Mouse (Mus musculus) midbrain, embryonic 15.5 days (tissue): ENCODE results near the gene Gp9. TPM values are rescaled to one million over a fixed set of nuclear protein-coding genes. Genes with fewer than 3 reads are reported as not detected.

ENCODE experiments used
- ATAC-seq: fragments of 200-750 bp; cut with Nextera tagmentation; replicated peaks from 2 replicates; pipeline ENCODE4 v1.8.0; 2017; ENCODE audit warnings: moderate TSS enrichment
- H3K27ac ChIP-seq: fragments of 300-500 bp; sonication (generic); 2 replicates; pipeline ENCODE4 v1.5.1; 2015; ENCODE audit warnings: mild to moderate bottlenecking, inconsistent platforms
- H3K27me3 ChIP-seq: fragments of 300-500 bp; sonication (generic); replicated peaks from 2 replicates; pipeline ENCODE4 v1.6.1; 2015; ENCODE audit warnings: inconsistent platforms
- H3K36me3 ChIP-seq: fragments of 300-500 bp; sonication (generic); replicated peaks from 2 replicates; pipeline ENCODE4 v1.6.1; 2015; ENCODE audit warnings: inconsistent platforms
- H3K4me1 ChIP-seq: fragments of 300-500 bp; sonication (generic); 2 replicates; pipeline ENCODE4 v1.6.1; 2015; ENCODE audit warnings: inconsistent platforms
- H3K4me2 ChIP-seq: fragments of 300-500 bp; sonication (generic); 2 replicates; pipeline ENCODE4 v1.6.1; 2015; ENCODE audit warnings: inconsistent platforms, mild to moderate bottlenecking, moderate library complexity
- H3K4me3 ChIP-seq: fragments of 300-500 bp; sonication (generic); 2 replicates; pipeline ENCODE4 v1.5.1; 2015; ENCODE audit warnings: mild to moderate bottlenecking, inconsistent platforms
- H3K9ac ChIP-seq: fragments of 300-500 bp; sonication (generic); 2 replicates; pipeline ENCODE4 v1.6.1; 2015; ENCODE audit warnings: mild to moderate bottlenecking, inconsistent platforms
- H3K9me3 ChIP-seq: fragments of 300-500 bp; sonication (generic); 2 replicates; pipeline ENCODE4 v1.6.1; 2016; ENCODE audit warnings: inconsistent platforms
- WGBS: fragments of 180-500 bp; shearing (Covaris S2); methylation state at CpG from one replicate; pipeline ENCODE4 v1.1.7; 2015; ENCODE audit warnings: mixed read lengths; 5-methylcytosine and 5-hydroxymethylcytosine counted together
- polyA plus RNA-seq: library from polyadenylated mRNA; unstranded; fragments of >200 nt; fragmentation: Nextera tagmentation; extraction: Ambion mirVana; gene quantifications from 2 replicates; pipeline ENCODE4 v1.2.1, GENCODE M21; 2015

Gp9 gene
- polyA plus RNA-seq, result 0.93 and 1.0 TPM in 2 replicates

DNA sequence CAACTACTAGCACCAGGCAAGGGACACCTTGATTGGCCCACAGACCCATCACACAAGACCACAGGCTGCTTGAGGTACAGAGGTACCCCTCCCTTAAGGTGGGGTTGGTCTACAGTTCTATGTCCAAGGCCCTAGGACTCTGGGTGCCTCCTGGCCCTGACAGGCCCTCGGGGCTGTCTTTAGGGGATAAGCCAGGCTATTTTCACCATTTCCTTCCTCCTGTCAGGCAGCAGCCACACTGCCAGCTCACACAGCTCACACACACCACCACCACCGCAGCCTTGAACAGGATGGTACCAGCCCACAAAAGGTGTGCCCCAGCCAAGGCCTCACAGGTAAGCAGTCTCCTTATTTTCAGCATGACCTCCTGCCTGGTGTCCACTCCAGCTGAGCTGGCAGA, at the start of gene Gp9:
Gp9 (plus strand) TSS at position 231 of the 400 bp plus-strand sequence.
- WGBS, result 74% methylated on average over 2 of the region's 2 CpGs
- Histone ChIP-seq H3K27ac (no peak within 1 kb of the TSS), H3K27me3 (no peaks in the 10 kb centered on the region), H3K4me3 (no peak within 1 kb of the TSS), H3K4me1 (no peaks in the 10 kb centered on the region), H3K9me3 (no peaks in the 10 kb centered on the region), H3K36me3 (no peaks in the 10 kb centered on the region), H3K9ac (no peak within 1 kb of the TSS), H3K4me2 (no peak within 1 kb of the TSS)
- ATAC-seq, result no peak

GRCm38 (mm10) chr6:87728102-87728501, 49.8 kb upstream of the Gp9 start:
- Histone ChIP-seq H3K4me3 (no peak overlapping the region), H3K9ac (no peak overlapping the region), H3K4me2 (no peak overlapping the region), H3K36me3 (no peaks in the 10 kb centered on the region), H3K27ac (no peak overlapping the region), H3K27me3 (peaks cover 22% of the 10 kb centered on the region), H3K4me1 (peaks cover 24% of the 10 kb centered on the region), H3K9me3 (no peaks in the 10 kb centered on the region)
- ATAC-seq, result no peak
- 79% methylated on average over 3 of the region's 3 CpGs for WGBS

DNA sequence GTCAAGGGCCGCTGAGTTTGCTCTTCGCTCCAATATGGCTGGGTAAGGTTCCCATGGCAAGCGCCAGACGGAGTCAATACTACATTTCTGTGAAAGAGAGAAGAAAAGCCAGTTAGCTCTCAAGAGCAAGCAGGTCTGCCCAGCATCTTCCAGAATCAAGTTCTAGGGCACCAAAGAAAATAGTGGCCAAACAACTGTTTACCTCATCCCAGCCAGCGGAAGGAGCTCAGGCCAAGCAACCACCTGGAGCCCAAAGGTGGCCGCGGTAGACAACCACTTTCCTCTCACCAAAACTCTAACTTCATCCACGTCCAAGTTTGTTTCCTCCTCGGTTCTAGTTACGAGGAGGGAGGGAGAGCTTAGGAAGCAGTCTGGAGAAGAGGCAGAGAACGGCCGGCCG, 47.7 kb upstream of the Gp9 start:
- ATAC-seq, result no peak
- Histone ChIP-seq H3K9me3 (no peaks in the 10 kb centered on the region), H3K36me3 (no peaks in the 10 kb centered on the region), H3K9ac (peak overlapping the region; percentile 64), H3K4me3 (peak overlapping the region; percentile 62), H3K4me2 (peak overlapping the region; percentile 91), H3K27me3 (peaks cover 28% of the 10 kb centered on the region), H3K27ac (peak overlapping the region; percentile 77; the same call in 1 of the 2 replicates), H3K4me1 (peaks cover 28% of the 10 kb centered on the region)
- WGBS, result 18% methylated on average over 13 of the region's 13 CpGs

DNA sequence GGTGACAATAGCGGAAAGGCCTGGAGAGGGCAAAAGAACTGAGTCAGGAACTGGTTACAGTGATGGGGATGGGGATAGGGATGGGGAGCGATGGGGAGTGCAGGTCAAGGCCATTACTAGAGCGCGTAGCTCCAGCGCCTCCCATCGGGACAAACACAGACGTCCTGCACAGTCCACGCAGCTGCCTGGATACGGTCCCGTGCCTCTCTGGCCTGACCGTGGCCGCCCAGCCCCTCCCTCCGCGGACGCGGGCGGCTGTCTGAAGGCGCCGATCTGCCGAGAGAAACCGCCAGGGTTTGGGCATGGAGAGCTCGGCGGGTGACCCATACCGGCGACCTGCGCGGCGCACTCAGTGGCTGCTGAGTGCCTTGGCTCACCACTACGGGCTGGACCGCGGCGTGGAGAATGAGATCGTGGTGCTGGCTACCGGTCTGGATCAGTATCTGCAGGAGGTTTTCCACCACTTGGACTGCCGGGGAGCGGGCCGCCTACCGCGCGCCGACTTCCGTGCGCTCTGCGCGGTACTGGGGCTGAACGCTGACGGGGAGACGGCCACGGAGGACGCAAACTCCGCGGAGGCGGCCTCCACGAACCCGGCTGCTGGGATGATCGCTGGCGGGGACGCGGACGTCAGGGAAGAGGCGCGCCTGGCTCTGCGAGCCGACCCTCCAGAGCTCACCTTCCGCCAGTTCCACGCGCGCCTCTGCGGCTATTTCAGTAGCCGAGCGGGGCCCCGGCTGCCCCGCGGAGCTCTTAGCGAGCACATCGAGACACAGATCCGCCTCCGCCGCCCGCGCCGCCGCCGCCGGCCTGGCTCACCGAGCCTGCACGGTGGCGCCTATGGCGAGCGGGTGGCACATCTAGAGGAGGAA, 47.0 kb upstream of the Gp9 start, which contains the start of gene Efcc1:
Efcc1 (plus strand) TSS at position 279 of the 872 bp plus-strand sequence.
- Histone ChIP-seq H3K4me3 (peak within 1 kb of the TSS; percentile 62), H3K4me2 (peak within 1 kb of the TSS; percentile 91), H3K27me3 (peaks cover 28% of the 10 kb centered on the region), H3K9ac (peak within 1 kb of the TSS; percentile 64), H3K4me1 (peaks cover 28% of the 10 kb centered on the region), H3K27ac (peak within 1 kb of the TSS; percentile 77), H3K9me3 (no peaks in the 10 kb centered on the region), H3K36me3 (no peaks in the 10 kb centered on the region)
- ATAC-seq, result peak; percentile 77
- WGBS, result under 1% methylated on average over 87 of the region's 90 CpGs

DNA sequence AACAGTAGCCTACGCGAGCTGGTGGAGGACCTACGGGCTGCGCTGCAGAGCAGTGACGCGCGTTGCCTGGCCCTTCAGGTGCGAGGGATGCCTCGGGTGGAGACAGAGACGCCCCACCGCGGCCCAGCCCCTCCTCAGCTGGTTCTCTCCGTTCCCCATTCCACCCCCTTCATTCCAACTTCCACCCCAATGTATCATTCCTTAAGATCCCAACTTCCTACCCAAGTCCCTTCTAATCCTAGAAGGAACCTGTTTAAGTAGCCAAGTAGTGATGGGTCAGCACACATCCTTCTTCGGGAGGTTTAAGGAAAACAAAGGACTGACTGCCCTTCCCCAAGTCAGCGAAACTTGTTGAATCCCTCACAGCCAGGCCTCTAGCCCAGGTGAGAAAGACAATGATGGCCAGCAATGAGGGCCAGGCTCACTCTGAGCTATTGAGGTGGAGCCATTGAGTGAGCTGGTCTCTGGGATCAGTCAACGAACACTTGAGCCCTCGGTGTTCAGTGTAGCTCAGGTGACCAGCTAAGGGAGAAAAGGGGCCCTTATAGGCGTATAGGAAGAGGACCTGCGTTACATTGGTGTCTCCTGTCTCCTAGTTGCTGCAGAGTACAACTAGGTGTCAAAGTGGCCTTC, 46.3 kb upstream of the Gp9 start:
- Histone ChIP-seq H3K4me1 (peaks cover 28% of the 10 kb centered on the region), H3K27ac (peak overlapping the region; percentile 77), H3K9me3 (no peaks in the 10 kb centered on the region), H3K36me3 (no peaks in the 10 kb centered on the region), H3K4me3 (peak overlapping the region; percentile 62), H3K27me3 (peaks cover 28% of the 10 kb centered on the region), H3K4me2 (peak overlapping the region; percentile 91), H3K9ac (peak overlapping the region; percentile 64)
- ATAC-seq, result peak; percentile 59; the same call in 1 of the 2 replicates
- 2% methylated on average over 19 of the region's 19 CpGs for WGBS

DNA sequence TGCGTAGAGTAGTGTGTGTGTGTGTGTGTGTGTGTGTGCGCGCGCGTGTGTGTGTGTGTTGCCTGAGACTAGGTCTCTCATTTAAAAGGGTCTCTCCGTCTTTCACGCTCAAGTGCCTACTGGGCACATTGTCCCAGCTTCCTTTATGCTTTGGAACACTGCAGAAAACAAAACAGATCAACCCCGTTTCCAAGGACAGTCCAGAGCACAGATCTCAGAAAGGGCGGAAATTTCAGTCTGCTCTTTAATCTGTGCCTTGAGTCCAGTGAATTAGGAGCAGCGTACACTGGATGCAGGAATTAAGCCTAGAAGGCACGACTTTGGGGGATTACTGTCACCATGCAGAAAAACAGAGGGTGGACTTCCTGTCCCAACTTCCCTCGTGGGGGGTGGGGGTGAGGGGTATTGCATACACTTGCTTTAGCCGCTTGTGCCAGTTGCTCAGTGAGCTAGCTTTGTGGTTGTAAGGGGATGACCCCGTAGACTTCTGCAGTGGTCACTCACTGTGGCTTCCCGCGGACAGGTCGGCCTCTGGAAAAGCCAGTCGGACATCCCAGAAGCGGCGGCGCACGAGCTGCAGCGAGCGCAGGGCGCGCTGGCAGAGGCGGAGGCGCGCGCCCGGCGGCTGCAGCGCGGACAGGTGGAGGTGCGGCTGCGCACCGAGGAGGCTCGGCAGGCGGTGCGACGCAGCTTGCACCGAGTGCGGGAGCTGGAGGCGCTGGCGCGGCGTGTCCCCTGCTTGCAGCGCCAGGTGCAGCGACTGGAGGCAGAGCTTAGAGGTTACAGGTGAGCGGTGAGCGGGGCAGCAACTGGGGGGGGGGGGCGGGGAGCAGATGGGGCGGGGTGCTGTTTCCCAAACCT, 45.5 kb upstream of the Gp9 start:
- ATAC-seq, result peak; percentile 61

GRCm38 (mm10) chr6:87733131-87733930, 44.5 kb upstream of the Gp9 start:
- no peaks in the 10 kb centered on the region for H3K9me3 ChIP-seq
- peaks cover 24% of the 10 kb centered on the region for H3K27me3 ChIP-seq
- peak overlapping the region; percentile 33; the same call in 1 of the 2 replicates for H3K9ac ChIP-seq
- peak overlapping the region; percentile 62 for H3K4me3 ChIP-seq
- no peaks in the 10 kb centered on the region for H3K36me3 ChIP-seq
- 22% methylated on average over 14 of the region's 14 CpGs for WGBS
- H3K4me2 ChIP-seq, result peak overlapping the region; percentile 91
- ATAC-seq, result peak; percentile 5; the same call in 1 of the 2 replicates
- peaks cover 32% of the 10 kb centered on the region for H3K4me1 ChIP-seq
- H3K27ac ChIP-seq, result no peak overlapping the region

More for the DNA sequence above, 45.5 kb upstream of the Gp9 start:
- Histone ChIP-seq H3K4me3 (peak overlapping the region; percentile 62), H3K27me3 (peaks cover 27% of the 10 kb centered on the region), H3K36me3 (no peaks in the 10 kb centered on the region), H3K4me2 (peak overlapping the region; percentile 91), H3K27ac (0 out of 2 replicates have a peak overlapping the region, but pooled peaks have one; percentile 6), H3K4me1 (peaks cover 28% of the 10 kb centered on the region), H3K9ac (peak overlapping the region; percentile 33; the same call in 1 of the 2 replicates), H3K9me3 (no peaks in the 10 kb centered on the region)
- under 1% methylated on average over 47 of the region's 53 CpGs for WGBS

DNA sequence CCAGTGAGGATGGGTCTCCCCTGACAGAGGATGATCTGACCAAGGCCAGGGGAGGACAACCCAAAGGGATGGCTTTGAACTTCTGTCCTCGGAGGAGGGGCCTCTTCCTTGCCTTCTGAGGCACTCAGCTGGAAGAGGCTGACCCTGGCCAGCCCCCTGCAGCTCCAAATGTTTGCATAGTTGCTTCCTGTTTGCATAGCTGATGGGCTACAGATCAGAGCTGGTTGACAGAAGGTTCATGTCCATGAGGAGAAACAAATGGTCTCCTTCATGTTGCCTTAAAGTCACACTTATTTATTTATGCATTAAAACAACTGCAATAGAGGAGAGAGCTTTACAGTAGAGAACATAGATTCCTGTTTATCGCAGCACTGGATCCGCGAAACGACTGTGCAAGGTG, 43.7 kb upstream of the Gp9 start:
- H3K4me2 ChIP-seq, result no peak overlapping the region
- H3K4me1 ChIP-seq, result peaks cover 32% of the 10 kb centered on the region
- peaks cover 23% of the 10 kb centered on the region for H3K27me3 ChIP-seq
- ATAC-seq, result no peak
- no peak overlapping the region for H3K27ac ChIP-seq
- H3K4me3 ChIP-seq, result no peak overlapping the region
- no peaks in the 10 kb centered on the region for H3K9me3 ChIP-seq
- H3K9ac ChIP-seq, result no peak overlapping the region
- H3K36me3 ChIP-seq, result no peaks in the 10 kb centered on the region
- 75% methylated on average over 5 of the region's 5 CpGs for WGBS

DNA sequence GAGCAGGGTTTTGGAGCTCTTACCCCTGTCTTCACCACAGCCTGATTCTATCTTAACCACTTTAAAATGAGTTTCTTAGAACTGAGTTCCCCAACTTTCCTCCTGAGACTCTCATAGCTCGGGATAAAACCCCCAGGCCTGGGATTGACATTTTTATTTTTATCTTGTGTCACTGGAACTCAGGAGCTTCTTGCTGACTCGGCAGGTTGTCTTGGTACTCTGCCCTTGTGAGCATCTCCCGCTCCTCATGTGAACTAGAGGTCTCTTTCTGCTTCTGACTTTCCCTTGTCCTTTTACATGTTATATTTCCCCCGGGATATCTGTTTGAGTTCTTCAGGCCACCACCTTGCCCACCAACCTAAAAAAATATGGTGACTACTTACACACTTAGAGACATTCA, 40.9 kb upstream of the Gp9 start:
- WGBS, result 82% methylated on average over 4 of the region's 4 CpGs
- no peak for ATAC-seq
- Histone ChIP-seq H3K4me3 (no peak overlapping the region), H3K36me3 (no peaks in the 10 kb centered on the region), H3K9me3 (no peaks in the 10 kb centered on the region), H3K9ac (no peak overlapping the region), H3K27ac (no peak overlapping the region), H3K4me2 (no peak overlapping the region), H3K27me3 (peaks cover 14% of the 10 kb centered on the region), H3K4me1 (peaks cover 19% of the 10 kb centered on the region)

- no peaks in the 10 kb centered on the region for H3K9me3 ChIP-seq
- H3K4me1 ChIP-seq, result peaks cover 8% of the 10 kb centered on the region
- H3K27ac ChIP-seq, result no peak overlapping the region
- H3K4me2 ChIP-seq, result no peak overlapping the region
- H3K4me3 ChIP-seq, result no peak overlapping the region
- ATAC-seq, result no peak
- no peaks in the 10 kb centered on the region for H3K36me3 ChIP-seq
- WGBS, result 28% methylated on average over 4 of the region's 4 CpGs
- H3K9ac ChIP-seq, result no peak overlapping the region
- H3K27me3 ChIP-seq, result peaks cover 6% of the 10 kb centered on the region
These were observed 39.8 kb upstream of the Gp9 start for GRCm38 (mm10) chr6:87737921-87738626.

DNA sequence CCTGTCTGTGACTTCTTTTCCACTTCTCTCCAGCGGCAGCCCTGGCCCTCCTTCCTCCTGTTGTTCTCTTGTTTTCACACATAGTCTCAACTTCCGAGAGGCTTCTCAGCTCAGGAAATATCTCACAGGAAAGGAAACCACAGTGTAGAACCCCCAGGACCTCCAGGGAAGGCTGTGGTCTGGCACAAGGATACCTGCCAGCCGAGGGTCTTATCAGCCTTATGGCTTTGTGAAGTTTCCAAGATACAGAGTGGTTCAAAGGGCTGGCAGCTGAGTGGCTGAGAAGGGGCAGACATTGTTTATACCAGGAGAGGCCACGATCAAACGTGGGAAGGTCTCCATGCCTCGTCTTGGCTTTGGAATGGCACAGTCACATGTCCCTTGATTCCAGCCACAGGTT, 38.0 kb upstream of the Gp9 start:
- Histone ChIP-seq H3K9me3 (no peaks in the 10 kb centered on the region), H3K27me3 (no peaks in the 10 kb centered on the region), H3K4me2 (no peak overlapping the region), H3K4me1 (0 out of 2 replicates have a peak, but pooled peaks cover 4% of the 10 kb centered on the region), H3K4me3 (no peak overlapping the region), H3K27ac (no peak overlapping the region), H3K9ac (no peak overlapping the region), H3K36me3 (no peaks in the 10 kb centered on the region)
- WGBS, result 59% methylated on average over 6 of the region's 6 CpGs
- no peak for ATAC-seq
